Mouse (Mus musculus) testis, adult 2 months (tissue): ENCODE results near the gene Larp1.

Experiments
- CTCF ChIP-seq: fragments of 200-500 bp; IDR thresholded peaks from 2 replicates; pipeline ENCODE4 v1.5.1; 2012; ENCODE audit warnings: low read depth, mild to moderate bottlenecking, inconsistent platforms, low read length, moderate library complexity; ENCODE audit not compliant: control insufficient read depth, insufficient read depth, insufficient replicate concordance
- POLR2A ChIP-seq: fragments of 200-500 bp; IDR thresholded peaks from 2 replicates; pipeline ENCODE4 v1.6.1; 2012; ENCODE audit warnings: low read depth, mild to moderate bottlenecking, inconsistent platforms, low read length, moderate library complexity; ENCODE audit not compliant: control insufficient read depth

GRCm38 (mm10) chr11:58107664-58108337 is 98.9 kb downstream of the Larp1 start:
- TF ChIP-seq POLR2A (no peak), CTCF (no peak)
